Mouse (Mus musculus): ENCODE measurements around the gene Retreg1. TPM values are rescaled to one million over a fixed set of nuclear protein-coding genes. Genes with fewer than 3 reads are reported as not detected.

Gene Retreg1
- total RNA-seq, 1 experiment: 7.1 TPM

DNA sequence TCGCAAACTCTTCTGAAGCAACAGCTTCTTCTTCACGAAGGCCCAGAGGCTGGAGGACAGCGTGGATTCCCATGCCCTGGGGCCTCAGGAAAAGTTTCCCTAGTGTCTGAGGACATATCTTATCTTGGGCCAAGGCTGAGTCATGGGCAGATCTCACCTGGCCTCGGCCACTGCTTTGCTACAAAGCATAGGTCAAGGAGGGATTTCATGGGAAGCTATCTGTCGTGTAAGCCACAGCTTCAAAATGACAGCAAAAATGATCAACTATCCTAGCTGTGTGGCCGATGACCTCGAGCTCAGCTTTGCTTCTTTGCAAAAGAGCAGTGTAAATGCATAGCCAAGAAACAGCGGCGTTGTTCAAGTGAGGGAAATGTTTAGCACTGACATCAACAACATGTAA lies 89.5 kb downstream of the Retreg1 start:
- Histone ChIP-seq H3K4me1 (ENCODE audit: control insufficient read depth in 2 of 2, insufficient read depth in 2 of 2, low read length in 2 of 2, poor library complexity in 1 of 2) (peaks cover 0 to 1% of the 10 kb centered on the region in 2 experiments; a peak in 1 of 4 replicates), H3K27ac (ENCODE audit: insufficient read depth, low read depth, low read length, poor library complexity, severe bottlenecking) (no peak overlapping the region), H3K9ac (ENCODE audit: insufficient read depth, low read depth, low read length, poor library complexity, severe bottlenecking) (no peak overlapping the region), H3K9me3 (ENCODE audit: control insufficient read depth, insufficient read depth, low read depth, low read length) (no peaks in the 10 kb centered on the region), H3K36me3 (ENCODE audit: control insufficient read depth, insufficient read depth, low read length, poor library complexity, severe bottlenecking) (no peaks in the 10 kb centered on the region), H3K4me3 (ENCODE audit: insufficient read depth in 1 of 2, low read depth in 1 of 2, low read length in 2 of 2, poor library complexity in 1 of 2, severe bottlenecking in 1 of 2) (no peak overlapping the region)
- TF ChIP-seq MAFK (IDR thresholded peaks at IDR 0.05; ENCODE audit: insufficient read depth, low read depth, low read length) (no peak), ZC3H11A (IDR thresholded peaks at IDR 0.05; ENCODE audit: borderline replicate concordance, low read depth, low read length) (no peak)
- DNase-seq (ENCODE audit: low read depth, low spot score): no peak
- in situ Hi-C loops (cut with MboI; ENCODE audit: low sequenced_read_pairs in 2 of 2, unreplicated experiment in 2 of 2): no loop called here

DNA sequence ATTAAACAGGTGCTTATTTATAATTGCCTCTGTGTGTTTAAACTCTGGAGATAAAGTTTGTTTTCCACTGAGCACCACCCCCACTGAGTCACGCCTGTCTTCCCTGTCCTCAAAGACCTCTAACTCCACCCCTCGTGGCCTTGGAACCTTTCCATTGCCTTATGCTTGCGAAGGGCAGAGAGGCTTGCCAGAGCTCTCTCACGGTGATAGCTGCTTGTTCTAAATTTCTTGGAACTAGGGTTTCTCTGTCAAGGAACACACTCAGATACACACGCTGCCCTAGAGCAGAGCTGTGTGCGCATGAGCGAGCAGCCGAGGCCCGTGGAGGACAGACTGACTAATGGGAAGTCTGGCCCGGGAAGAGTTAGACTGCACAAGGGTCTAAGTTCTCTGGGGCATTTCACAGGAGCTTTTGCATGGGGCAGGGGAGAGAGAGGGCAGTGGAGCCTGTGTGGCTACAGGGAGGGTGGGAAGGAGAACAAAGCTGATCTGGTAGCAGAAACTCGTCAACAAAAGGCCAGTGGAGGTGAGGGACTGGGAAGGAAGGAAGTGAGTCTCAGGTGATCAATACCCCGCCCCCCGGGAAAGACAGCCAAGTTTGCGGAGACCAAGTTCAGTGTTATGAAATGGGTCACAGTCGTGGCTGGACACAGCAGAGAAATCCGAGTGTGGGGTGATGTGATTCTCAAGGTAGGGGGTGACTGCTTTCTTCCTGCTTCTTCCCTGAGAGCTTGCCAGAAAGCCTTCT lies 90.1 kb downstream of the Retreg1 start:
- TF ChIP-seq ZNF384 (IDR thresholded peaks at IDR 0.05; ENCODE audit: low read depth, low read length): no peak
- TF ChIP-seq MAFK (IDR thresholded peaks at IDR 0.05; ENCODE audit: insufficient read depth, low read depth, low read length): no peak
- no peak for TF ChIP-seq ZC3H11A (IDR thresholded peaks at IDR 0.05; ENCODE audit: borderline replicate concordance, low read depth, low read length)
- TF ChIP-seq HCFC1 (IDR thresholded peaks at IDR 0.05; ENCODE audit: borderline replicate concordance, insufficient read depth, low read length): no peak
- TF ChIP-seq CHD2 (IDR thresholded peaks at IDR 0.05; ENCODE audit: low read depth, low read length): no peak
- H3K36me3 ChIP-seq (ENCODE audit: control insufficient read depth, insufficient read depth, low read length, poor library complexity, severe bottlenecking): no peaks in the 10 kb centered on the region
- H3K9me3 ChIP-seq (ENCODE audit: control insufficient read depth, insufficient read depth, low read depth, low read length): no peaks in the 10 kb centered on the region
- DNase-seq (ENCODE audit: low read depth, low spot score): no peak
- in situ Hi-C loops (cut with MboI; ENCODE audit: low sequenced_read_pairs in 2 of 2, unreplicated experiment in 2 of 2): no loop called here
- no peak overlapping the region for H3K27ac ChIP-seq (ENCODE audit: insufficient read depth, low read depth, low read length, poor library complexity, severe bottlenecking)
- H3K4me1 ChIP-seq (ENCODE audit: control insufficient read depth in 2 of 2, insufficient read depth in 2 of 2, low read length in 2 of 2, poor library complexity in 1 of 2): peaks cover 0 to 1% of the 10 kb centered on the region in 2 experiments; a peak in 1 of 4 replicates
- H3K9ac ChIP-seq (ENCODE audit: insufficient read depth, low read depth, low read length, poor library complexity, severe bottlenecking): peak overlapping the region; percentile 52; the same call in 1 of the 2 replicates
- peak overlapping the region in 1 of 2 experiments; percentile 24; a peak in 1 of 4 replicates for H3K4me3 ChIP-seq (ENCODE audit: insufficient read depth in 1 of 2, low read depth in 1 of 2, low read length in 2 of 2, poor library complexity in 1 of 2, severe bottlenecking in 1 of 2)

DNA sequence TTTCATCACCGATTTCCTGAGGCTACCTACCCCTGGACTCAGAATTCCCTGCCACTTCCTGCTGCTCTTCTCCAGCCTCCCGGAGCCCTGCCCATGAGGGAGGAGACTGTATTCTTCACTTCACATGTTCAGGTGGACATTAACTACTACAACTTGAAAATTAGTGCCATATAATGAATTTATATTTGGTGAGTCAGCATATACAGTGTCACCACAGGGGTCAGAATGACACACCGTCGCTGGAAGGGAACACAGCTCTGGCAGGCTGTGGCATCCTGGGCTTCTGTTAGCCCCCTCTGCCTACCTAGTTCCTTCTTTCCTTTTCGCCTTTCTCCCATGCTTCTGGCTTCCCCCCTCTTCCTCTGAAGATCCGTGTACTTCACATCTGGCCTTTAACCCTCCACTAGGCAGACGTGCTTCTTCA lies 90.7 kb downstream of the Retreg1 start:
- in situ Hi-C loops (cut with MboI; ENCODE audit: low sequenced_read_pairs in 2 of 2, unreplicated experiment in 2 of 2): no loop called here

DNA sequence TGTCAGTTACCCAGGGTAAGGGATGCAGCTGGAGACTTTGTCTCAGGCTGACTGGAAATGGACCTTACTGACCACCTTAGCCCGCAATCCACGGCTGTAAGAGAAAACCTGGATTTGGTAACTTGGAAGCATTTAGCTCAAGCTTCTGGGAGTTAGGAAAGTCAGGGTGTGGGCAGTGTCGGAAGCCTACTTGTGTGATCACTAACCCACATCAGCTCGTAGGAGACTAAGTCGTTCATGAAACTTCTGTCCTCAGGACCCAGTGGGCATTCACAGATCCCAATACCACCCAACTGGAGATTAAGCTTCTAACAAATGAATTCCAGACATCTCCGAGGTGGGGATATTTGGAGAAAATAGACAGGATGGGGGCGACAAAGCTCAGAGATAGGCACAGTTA lies 91.4 kb downstream of the Retreg1 start:
- peaks cover 0 to 1% of the 10 kb centered on the region in 2 experiments; a peak in 1 of 4 replicates for H3K4me1 ChIP-seq (ENCODE audit: control insufficient read depth in 2 of 2, insufficient read depth in 2 of 2, low read length in 2 of 2, poor library complexity in 1 of 2)
- H3K36me3 ChIP-seq (ENCODE audit: control insufficient read depth, insufficient read depth, low read length, poor library complexity, severe bottlenecking): no peaks in the 10 kb centered on the region
- in situ Hi-C loops (cut with MboI; ENCODE audit: low sequenced_read_pairs in 2 of 2, unreplicated experiment in 2 of 2): no loop called here
- no peak overlapping the region for H3K27ac ChIP-seq (ENCODE audit: insufficient read depth, low read depth, low read length, poor library complexity, severe bottlenecking)
- TF ChIP-seq ZNF384 (IDR thresholded peaks at IDR 0.05; ENCODE audit: low read depth, low read length): no peak
- no peak for TF ChIP-seq ZC3H11A (IDR thresholded peaks at IDR 0.05; ENCODE audit: borderline replicate concordance, low read depth, low read length)
- H3K9me3 ChIP-seq (ENCODE audit: control insufficient read depth, insufficient read depth, low read depth, low read length): no peaks in the 10 kb centered on the region
- no peak overlapping the region for H3K4me3 ChIP-seq (ENCODE audit: insufficient read depth in 1 of 2, low read depth in 1 of 2, low read length in 2 of 2, poor library complexity in 1 of 2, severe bottlenecking in 1 of 2)
- no peak overlapping the region for H3K9ac ChIP-seq (ENCODE audit: insufficient read depth, low read depth, low read length, poor library complexity, severe bottlenecking)
- DNase-seq (ENCODE audit: low read depth, low spot score): no peak

More for the DNA sequence above, 90.7 kb downstream of the Retreg1 start:
- H3K4me3 ChIP-seq (ENCODE audit: insufficient read depth in 1 of 2, low read depth in 1 of 2, low read length in 2 of 2, poor library complexity in 1 of 2, severe bottlenecking in 1 of 2): no peak overlapping the region
- no peaks in the 10 kb centered on the region for H3K9me3 ChIP-seq (ENCODE audit: control insufficient read depth, insufficient read depth, low read depth, low read length)
- no peak for DNase-seq (ENCODE audit: low read depth, low spot score)
- peak overlapping the region; percentile 52; the same call in 1 of the 2 replicates for H3K9ac ChIP-seq (ENCODE audit: insufficient read depth, low read depth, low read length, poor library complexity, severe bottlenecking)
- H3K27ac ChIP-seq (ENCODE audit: insufficient read depth, low read depth, low read length, poor library complexity, severe bottlenecking): no peak overlapping the region
- peaks cover 0 to 1% of the 10 kb centered on the region in 2 experiments; a peak in 1 of 4 replicates for H3K4me1 ChIP-seq (ENCODE audit: control insufficient read depth in 2 of 2, insufficient read depth in 2 of 2, low read length in 2 of 2, poor library complexity in 1 of 2)
- no peaks in the 10 kb centered on the region for H3K36me3 ChIP-seq (ENCODE audit: control insufficient read depth, insufficient read depth, low read length, poor library complexity, severe bottlenecking)
- TF ChIP-seq MAFK (IDR thresholded peaks at IDR 0.05; ENCODE audit: insufficient read depth, low read depth, low read length): peak; percentile 45
- TF ChIP-seq ZNF384 (IDR thresholded peaks at IDR 0.05; ENCODE audit: low read depth, low read length): no peak
- TF ChIP-seq CHD2 (IDR thresholded peaks at IDR 0.05; ENCODE audit: low read depth, low read length): no peak
- no peak for TF ChIP-seq HCFC1 (IDR thresholded peaks at IDR 0.05; ENCODE audit: borderline replicate concordance, insufficient read depth, low read length)
- TF ChIP-seq ZC3H11A (IDR thresholded peaks at IDR 0.05; ENCODE audit: borderline replicate concordance, low read depth, low read length): no peak
